Mouse (Mus musculus): ENCODE measurements around the gene AC134908.4. TPM values are rescaled to one million over a fixed set of nuclear protein-coding genes. Genes with fewer than 3 reads are reported as not detected.
A peak's percentile ranks its signal among the peaks of the same experiment; 100 is the strongest.

Gene AC134908.4
- total RNA-seq, 2 experiments from 2014 or later: not detected

GRCm38 (mm10) chr17:25775318-25776062 lies 20.0 kb downstream of the AC134908.4 start:
- Histone ChIP-seq H3K4me3 (no peak overlapping the region), H3K27ac (no peak overlapping the region)
- intact Hi-C loops (cut with DNase I): no loop called here
- TF ChIP-seq CTCF (IDR thresholded peaks at IDR 0.05): no peak
- no peak for DNase-seq

- peak; percentile 97 for DNase-seq
These were observed 21.8 kb downstream of the AC134908.4 start, which contains the start of gene Narfl for GRCm38 (mm10) chr17:25773549-25774120. TSS of gene Narfl (plus strand) at chr17:25773776.

DNA sequence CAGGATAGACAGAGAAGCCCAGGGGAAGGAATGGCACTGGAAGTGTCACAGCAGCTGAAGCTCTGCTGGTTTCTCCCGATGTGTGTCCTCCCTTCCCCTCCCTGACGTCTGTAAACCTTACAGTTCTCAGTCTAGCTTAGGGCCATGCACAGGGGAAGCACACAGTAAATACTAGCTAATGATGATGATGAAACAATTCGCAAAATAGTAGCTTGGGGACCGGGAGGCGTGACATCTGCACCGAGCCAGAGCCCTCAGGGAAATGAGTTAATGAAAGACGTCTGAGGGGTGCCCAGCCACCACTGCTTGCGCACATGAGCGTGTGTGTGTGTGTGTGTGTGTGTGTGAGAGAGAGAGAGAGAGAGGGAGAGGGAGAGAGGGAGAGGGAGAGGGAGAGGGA lies 26.1 kb downstream of the AC134908.4 start:
- H3K4me3 ChIP-seq: no peak overlapping the region
- H3K27ac ChIP-seq: no peak overlapping the region

More at GRCm38 (mm10) chr17:25773549-25774120, 21.8 kb downstream of the AC134908.4 start, which contains the start of gene Narfl:
- peak within 1 kb of the TSS; percentile 83 for H3K4me3 ChIP-seq
- TF ChIP-seq CTCF (IDR thresholded peaks at IDR 0.05): peak; percentile 99
- peak within 1 kb of the TSS; percentile 95 for H3K27ac ChIP-seq
- intact Hi-C loops (cut with DNase I): loop anchor here (1.0 kb wide), 1 partner anchor 28 kb away; no protein-coding TSS in a partner anchor

DNA sequence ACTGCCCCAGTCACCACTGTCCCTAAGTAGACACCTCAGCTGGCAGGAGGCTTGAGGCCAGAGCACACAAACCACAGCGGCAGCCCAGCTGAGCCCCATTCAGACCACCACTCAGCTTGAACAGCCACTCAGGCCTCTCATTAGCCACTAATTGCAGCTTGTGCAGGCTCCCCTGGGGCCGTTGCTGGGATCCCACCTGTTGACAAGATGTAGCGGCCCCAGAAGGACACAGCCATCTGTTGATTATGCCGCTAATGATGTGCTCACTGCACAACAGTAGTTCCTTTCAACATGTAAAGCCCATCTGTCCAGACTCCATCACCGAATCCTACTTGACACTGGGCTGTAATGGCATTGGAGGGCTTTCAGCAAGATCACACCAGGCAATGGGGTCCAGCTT lies 29.6 kb downstream of the AC134908.4 start:
- H3K4me3 ChIP-seq: no peak overlapping the region
- DNase-seq: no peak
- TF ChIP-seq CTCF (IDR thresholded peaks at IDR 0.05): no peak
- intact Hi-C loops (cut with DNase I): no loop called here
- H3K27ac ChIP-seq: no peak overlapping the region

More for the DNA sequence above, 26.1 kb downstream of the AC134908.4 start:
- no peak for TF ChIP-seq CTCF (IDR thresholded peaks at IDR 0.05)
- no peak for DNase-seq
- intact Hi-C loops (cut with DNase I): no loop called here

DNA sequence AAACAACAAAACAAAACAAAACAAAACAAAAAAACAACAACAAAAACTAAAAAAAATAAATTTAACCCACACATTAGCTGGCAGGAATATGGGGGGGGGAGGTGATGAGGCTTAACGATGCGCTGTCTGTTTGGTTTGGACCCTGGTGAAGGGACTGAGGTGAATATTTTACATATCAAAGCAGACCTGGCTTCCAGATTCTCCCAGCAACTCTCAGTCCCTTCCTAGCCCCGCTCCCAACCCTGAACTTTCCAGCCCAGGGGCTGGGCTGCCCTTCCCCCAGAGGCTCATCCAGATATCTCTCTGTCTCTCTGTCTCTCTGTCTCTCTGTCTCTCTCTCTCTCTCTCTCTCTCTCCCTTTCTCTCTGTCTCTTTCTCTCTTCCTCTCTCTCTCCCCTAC lies 32.9 kb downstream of the AC134908.4 start:
- Histone ChIP-seq H3K4me3 (no peak overlapping the region), H3K27ac (no peak overlapping the region)
- intact Hi-C loops (cut with DNase I): no loop called here
- no peak for DNase-seq
- TF ChIP-seq CTCF (IDR thresholded peaks at IDR 0.05): no peak

DNA sequence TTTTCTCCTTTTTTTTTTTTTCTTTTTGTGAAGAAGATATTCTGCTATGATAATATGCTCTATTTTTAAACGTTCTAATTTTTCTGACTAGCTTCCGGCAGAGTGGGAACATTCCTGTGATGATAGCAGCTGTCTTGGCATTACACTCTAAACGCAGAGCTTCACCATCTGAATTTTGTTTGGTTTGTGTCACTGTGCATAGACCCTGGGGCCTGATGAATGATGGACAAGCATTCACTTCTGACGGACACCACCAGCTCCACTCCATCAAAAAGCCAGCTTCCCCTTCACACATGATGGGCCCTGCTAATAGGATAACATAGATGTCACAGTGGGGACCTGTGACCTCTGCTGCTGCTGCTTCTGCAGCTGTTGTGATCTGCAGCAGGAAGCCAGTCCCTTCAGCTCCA lies 33.9 kb downstream of the AC134908.4 start:
- H3K4me3 ChIP-seq: no peak overlapping the region
- TF ChIP-seq CTCF (IDR thresholded peaks at IDR 0.05): no peak
- intact Hi-C loops (cut with DNase I): no loop called here
- H3K27ac ChIP-seq: peak overlapping the region; percentile 32; the same call in 1 of the 2 replicates
- no peak for DNase-seq

DNA sequence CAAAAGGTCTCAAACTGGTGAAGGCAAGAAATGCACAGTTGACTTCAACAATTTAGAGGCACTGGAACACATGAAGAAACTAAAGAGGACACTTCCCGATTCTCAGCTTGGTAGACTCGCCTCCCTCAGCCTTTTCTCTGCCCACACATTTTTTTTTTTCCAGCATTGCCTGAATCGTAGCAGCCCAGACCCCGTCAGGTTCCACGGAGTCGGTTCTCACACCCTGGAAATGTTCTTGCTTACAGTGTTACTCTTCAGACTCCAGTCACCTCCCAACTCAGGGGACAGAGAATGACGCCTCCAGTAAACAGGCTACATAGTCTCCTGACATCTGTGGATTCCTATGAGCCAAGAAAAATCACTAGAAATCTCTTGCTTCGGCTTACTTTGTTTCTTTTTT lies 35.3 kb downstream of the AC134908.4 start:
- intact Hi-C loops (cut with DNase I): no loop called here
- DNase-seq: no peak
- H3K4me3 ChIP-seq: no peak overlapping the region
- no peak overlapping the region for H3K27ac ChIP-seq
- no peak for TF ChIP-seq CTCF (IDR thresholded peaks at IDR 0.05)

DNA sequence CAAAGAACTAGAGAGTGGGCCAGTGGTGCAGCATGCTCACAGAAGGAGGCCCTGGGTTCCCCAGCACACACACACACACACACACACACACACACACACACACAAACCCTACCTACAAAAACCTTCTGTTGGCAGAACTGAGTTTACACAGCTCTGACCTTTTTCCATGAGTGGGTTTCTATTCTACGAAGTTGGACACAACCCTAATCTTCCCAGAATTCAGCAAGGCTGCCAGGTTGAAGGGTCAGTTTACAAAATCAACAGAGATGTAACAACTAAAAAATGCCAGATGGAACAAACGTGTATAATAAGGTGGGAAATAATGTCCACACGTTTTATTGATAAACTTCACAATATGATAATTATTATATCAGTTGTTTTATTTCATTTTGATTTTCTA lies 37.8 kb downstream of the AC134908.4 start:
- intact Hi-C loops (cut with DNase I): no loop called here
- TF ChIP-seq CTCF (IDR thresholded peaks at IDR 0.05): no peak
- no peak overlapping the region for H3K4me3 ChIP-seq
- H3K27ac ChIP-seq: no peak overlapping the region
- DNase-seq: no peak

GRCm38 (mm10) chr17:25756378-25757242 lies 38.8 kb downstream of the AC134908.4 start:
- intact Hi-C loops (cut with DNase I): no loop called here
- TF ChIP-seq CTCF (IDR thresholded peaks at IDR 0.05): no peak
- no peak for DNase-seq
- no peak overlapping the region for H3K4me3 ChIP-seq
- H3K27ac ChIP-seq: no peak overlapping the region

- no peak overlapping the region for H3K4me3 ChIP-seq
- no peak for DNase-seq
- intact Hi-C loops (cut with DNase I): no loop called here
- TF ChIP-seq CTCF (IDR thresholded peaks at IDR 0.05): no peak
- no peak overlapping the region for H3K27ac ChIP-seq
These were observed 39.7 kb downstream of the AC134908.4 start for GRCm38 (mm10) chr17:25755627-25756377.

GRCm38 (mm10) chr17:25755086-25755485 lies 40.4 kb downstream of the AC134908.4 start:
- H3K4me3 ChIP-seq: no peak overlapping the region
- intact Hi-C loops (cut with DNase I): no loop called here
- no peak for DNase-seq
- TF ChIP-seq CTCF (IDR thresholded peaks at IDR 0.05): no peak
- H3K27ac ChIP-seq: no peak overlapping the region

GRCm38 (mm10) chr17:25754241-25754640 lies 41.2 kb downstream of the AC134908.4 start, which contains the start of gene Msln:
TSS of gene Msln (minus strand) at chr17:25754378.
- intact Hi-C loops (cut with DNase I): no loop called here
- no peak for TF ChIP-seq CTCF (IDR thresholded peaks at IDR 0.05)
- no peak within 1 kb of the TSS for H3K27ac ChIP-seq
- DNase-seq: no peak
- H3K4me3 ChIP-seq: no peak within 1 kb of the TSS
